Mouse (Mus musculus): ENCODE data around the gene Ndufs8. TPM values are rescaled to one million over a fixed set of nuclear protein-coding genes. Genes with fewer than 3 reads are reported as not detected.

Ndufs8 gene
- polyA plus RNA-seq, 1 experiment from 2014 or later: 255 TPM

Other genes starting within 250 kb of the Ndufs8 start
- gene Lrp5, start 226.2 kb downstream of the Ndufs8 start, polyA plus RNA-seq (2015; fragmentation: Nextera tagmentation; extraction: Ambion mirVana): 7.7 and 8.6 TPM in 2 replicates
- 54.4 and 55.9 TPM in 2 replicates for gene 1810055G02Rik, start 204.5 kb downstream of the Ndufs8 start, polyA plus RNA-seq (2015; fragmentation: Nextera tagmentation; extraction: Ambion mirVana)
- 24.7 and 29.3 TPM in 2 replicates for gene Kmt5b, start 145.4 kb downstream of the Ndufs8 start, polyA plus RNA-seq (2015; fragmentation: Nextera tagmentation; extraction: Ambion mirVana)
- 38.2 and 44.3 TPM in 2 replicates for gene Chka, start 61.0 kb downstream of the Ndufs8 start, polyA plus RNA-seq (2015; fragmentation: Nextera tagmentation; extraction: Ambion mirVana)
- gene Tcirg1, start 5.6 kb downstream of the Ndufs8 start, polyA plus RNA-seq (2015; fragmentation: Nextera tagmentation; extraction: Ambion mirVana): 57.5 and 64.3 TPM in 2 replicates
- 4.8 and 4.9 TPM in 2 replicates for gene Aldh3b1, start 17.0 kb upstream of the Ndufs8 start, polyA plus RNA-seq (2015; fragmentation: Nextera tagmentation; extraction: Ambion mirVana)
- 27.7 and 30.0 TPM in 2 replicates for gene Unc93b1, start 22.4 kb upstream of the Ndufs8 start, polyA plus RNA-seq (2015; fragmentation: Nextera tagmentation; extraction: Ambion mirVana)
- gene Aldh3b3, start 45.9 kb upstream of the Ndufs8 start, polyA plus RNA-seq (2015; fragmentation: Nextera tagmentation; extraction: Ambion mirVana): 2.8 and 3.2 TPM in 2 replicates
- gene Aldh3b2, start 59.6 kb upstream of the Ndufs8 start, polyA plus RNA-seq (2015; fragmentation: Nextera tagmentation; extraction: Ambion mirVana): 22.8 and 25.3 TPM in 2 replicates
- 5.5 and 6.0 TPM in 2 replicates for gene Acy3, start 73.8 kb upstream of the Ndufs8 start, polyA plus RNA-seq (2015; fragmentation: Nextera tagmentation; extraction: Ambion mirVana)
- not detected in 2 replicates for gene Tbx10, start 80.0 kb upstream of the Ndufs8 start, polyA plus RNA-seq (2015; fragmentation: Nextera tagmentation; extraction: Ambion mirVana)
- 31.0 and 35.8 TPM in 2 replicates for gene Nudt8, start 87.8 kb upstream of the Ndufs8 start, polyA plus RNA-seq (2015; fragmentation: Nextera tagmentation; extraction: Ambion mirVana)
- gene Gm49405, start 87.9 kb upstream of the Ndufs8 start, polyA plus RNA-seq (2015; fragmentation: Nextera tagmentation; extraction: Ambion mirVana): 3.9 and 4.7 TPM in 2 replicates
- gene Doc2g, start 90.5 kb upstream of the Ndufs8 start, polyA plus RNA-seq (2015; fragmentation: Nextera tagmentation; extraction: Ambion mirVana): 5.4 and 5.6 TPM in 2 replicates
- gene Ndufv1, start 100.0 kb upstream of the Ndufs8 start, polyA plus RNA-seq (2015; fragmentation: Nextera tagmentation; extraction: Ambion mirVana): 190 and 202 TPM in 2 replicates
- gene Gstp1, start 125.2 kb upstream of the Ndufs8 start, polyA plus RNA-seq (2015; fragmentation: Nextera tagmentation; extraction: Ambion mirVana): 511 and 558 TPM in 2 replicates
- 3.4 and 3.7 TPM in 2 replicates for gene Gstp2, start 133.2 kb upstream of the Ndufs8 start, polyA plus RNA-seq (2015; fragmentation: Nextera tagmentation; extraction: Ambion mirVana)
- gene Gstp3, start 146.8 kb upstream of the Ndufs8 start, polyA plus RNA-seq (2015; fragmentation: Nextera tagmentation; extraction: Ambion mirVana): 0.41 and 0.77 TPM in 2 replicates
- gene Cabp2, start 168.8 kb upstream of the Ndufs8 start, polyA plus RNA-seq (2015; fragmentation: Nextera tagmentation; extraction: Ambion mirVana): not detected in 2 replicates
- gene Cdk2ap2, start 184.4 kb upstream of the Ndufs8 start, polyA plus RNA-seq (2015; fragmentation: Nextera tagmentation; extraction: Ambion mirVana): 84.6 and 92.8 TPM in 2 replicates
- gene Pitpnm1, start 187.2 kb upstream of the Ndufs8 start, polyA plus RNA-seq (2015; fragmentation: Nextera tagmentation; extraction: Ambion mirVana): 9.7 and 10.8 TPM in 2 replicates
- 98.5 and 100 TPM in 2 replicates for gene Aip, start 213.1 kb upstream of the Ndufs8 start, polyA plus RNA-seq (2015; fragmentation: Nextera tagmentation; extraction: Ambion mirVana)
- not detected in 2 replicates for gene Gpr152, start 227.0 kb upstream of the Ndufs8 start, polyA plus RNA-seq (2015; fragmentation: Nextera tagmentation; extraction: Ambion mirVana)
- 0.31 and 0.37 TPM in 2 replicates for gene Cabp4, start 231.3 kb upstream of the Ndufs8 start, polyA plus RNA-seq (2015; fragmentation: Nextera tagmentation; extraction: Ambion mirVana)
- gene Coro1b, start 235.8 kb upstream of the Ndufs8 start, polyA plus RNA-seq (2015; fragmentation: Nextera tagmentation; extraction: Ambion mirVana): 159 and 178 TPM in 2 replicates
- 4.8 and 6.2 TPM in 2 replicates for gene Ptprcap, start 240.8 kb upstream of the Ndufs8 start, polyA plus RNA-seq (2015; fragmentation: Nextera tagmentation; extraction: Ambion mirVana)

Measured in embryonic facial prominence, embryonic 15.5 days (tissue).